ENCODE assay signal across 8 mouse cellular contexts in genomic region chrX:7422691-7423111, GRCm38 (mm10). TPM values are rescaled to one million over a fixed set of nuclear protein-coding genes. Genes with fewer than 3 reads are reported as not detected.
DNase-seq lines count a peak whose midpoint lies in the region; ATAC-seq and TF ChIP-seq lines count a peak whose summit lies in the region.

No protein-coding gene starts in this region.

- no peak for TF ChIP-seq POLR2A in limb, embryonic 14.5 days (IDR thresholded peaks at IDR 0.05; ENCODE audit: borderline replicate concordance, extremely low read depth, insufficient read depth, insufficient read length)

- no peaks in the 10 kb centered on the region for H3K36me3 ChIP-seq in embryonic facial prominence, embryonic 12.5 days
- no peaks in the 10 kb centered on the region for H3K36me3 ChIP-seq in limb, embryonic 14.5 days (ENCODE audit: control insufficient read depth, insufficient read depth, low read length)
- H3K36me3 ChIP-seq in midbrain, embryonic 16.5 days (ENCODE audit: control insufficient read depth, insufficient read depth, low read length): no peaks in the 10 kb centered on the region

- WGBS in embryonic facial prominence, embryonic 12.5 days: 22% methylated on average over 26 of the region's 26 CpGs
- 31% methylated on average over 26 of the region's 26 CpGs for WGBS in limb, embryonic 14.5 days
- WGBS in midbrain, embryonic 16.5 days: 21% methylated on average over 26 of the region's 26 CpGs

- 0 out of 2 replicates have a peak, but pooled peaks have one; percentile 10 for ATAC-seq in embryonic facial prominence, embryonic 12.5 days (ENCODE audit: insufficient number of reproducible peaks, insufficient read depth, low FRiP score, low TSS enrichment)
- ATAC-seq in limb, embryonic 14.5 days (ENCODE audit: low FRiP score, low read depth): peak; percentile 83
- peak; percentile 77 for ATAC-seq in midbrain, embryonic 16.5 days

- peak overlapping the region; percentile 50 for H3K4me2 ChIP-seq in embryonic facial prominence, embryonic 12.5 days (replicated peaks)
- H3K4me2 ChIP-seq in limb, embryonic 14.5 days (replicated peaks; ENCODE audit: low read depth, low read length, severe bottlenecking): peak overlapping the region; percentile 49
- H3K4me2 ChIP-seq in midbrain, embryonic 16.5 days (ENCODE audit: low read length): peak overlapping the region; percentile 56

- DNase-seq in urinary bladder, adult 18-20 months (ENCODE audit: low spot score in 2 of 2): peak; percentile 26 to 27
- no peak for DNase-seq in urinary bladder, postnatal 10 days (ENCODE audit: low spot score)
- peak; percentile 40 to 74 for DNase-seq in heart, adult 9 months (ENCODE audit: low spot score in 2 of 2)
- DNase-seq in kidney, adult 9 months: peak; percentile 86
- peak; percentile 83 for DNase-seq in limb, embryonic 14.5 days (ENCODE audit: low spot score)
- DNase-seq in spleen, postnatal 14 days (ENCODE audit: low spot score in 2 of 2): peak; percentile 35 to 53

- H3K9ac ChIP-seq in embryonic facial prominence, embryonic 12.5 days: peak overlapping the region; percentile 12; the same call in 1 of the 2 replicates
- peak overlapping the region; percentile 56 for H3K9ac ChIP-seq in limb, embryonic 14.5 days (ENCODE audit: low read depth, low read length, severe bottlenecking)
- H3K9ac ChIP-seq in midbrain, embryonic 16.5 days (ENCODE audit: low read depth, low read length): no peak overlapping the region

- H3K4me3 ChIP-seq in embryonic facial prominence, embryonic 12.5 days: peak overlapping the region; percentile 44
- peak overlapping the region; percentile 43 for H3K4me3 ChIP-seq in limb, embryonic 14.5 days (replicated peaks; ENCODE audit: low read length)
- peak overlapping the region; percentile 38 for H3K4me3 ChIP-seq in midbrain, embryonic 16.5 days (ENCODE audit: low read depth, low read length)

- H3K9me3 ChIP-seq in embryonic facial prominence, embryonic 12.5 days: no peaks in the 10 kb centered on the region
- H3K9me3 ChIP-seq in limb, embryonic 14.5 days (ENCODE audit: control insufficient read depth, low read length): no peaks in the 10 kb centered on the region
- H3K9me3 ChIP-seq in midbrain, embryonic 16.5 days (replicated peaks; ENCODE audit: control insufficient read depth, low read length, poor library complexity, severe bottlenecking): no peaks in the 10 kb centered on the region

- no peaks in the 10 kb centered on the region for H3K4me1 ChIP-seq in embryonic facial prominence, embryonic 12.5 days
- no peaks in the 10 kb centered on the region for H3K4me1 ChIP-seq in limb, embryonic 14.5 days (ENCODE audit: control insufficient read depth, insufficient read depth, low read length)
- no peaks in the 10 kb centered on the region; the same call in 1 of the 2 replicates for H3K4me1 ChIP-seq in midbrain, embryonic 16.5 days (ENCODE audit: control insufficient read depth, insufficient read depth, low read length)

- no peaks in the 10 kb centered on the region for H3K27me3 ChIP-seq in embryonic facial prominence, embryonic 12.5 days
- no peaks in the 10 kb centered on the region for H3K27me3 ChIP-seq in limb, embryonic 14.5 days (ENCODE audit: control insufficient read depth, insufficient read depth, low read length)
- no peaks in the 10 kb centered on the region for H3K27me3 ChIP-seq in midbrain, embryonic 16.5 days (ENCODE audit: control insufficient read depth, insufficient read depth, low read depth, low read length)

- no peak overlapping the region for H3K27ac ChIP-seq in embryonic facial prominence, embryonic 12.5 days
- no peak overlapping the region for H3K27ac ChIP-seq in limb, embryonic 14.5 days (replicated peaks; ENCODE audit: low read depth, low read length)
- H3K27ac ChIP-seq in midbrain, embryonic 16.5 days (ENCODE audit: low read length): 0 out of 2 replicates have a peak overlapping the region, but pooled peaks have one; percentile 32

RNA-seq across cellular contexts. Expression of gene Usp27x, which starts 47.1 kb away (rescaled TPM):
- 2.2 and 2.4 TPM in 2 replicates for polyA plus RNA-seq in embryonic facial prominence, embryonic 12.5 days (2016; fragmentation: Nextera tagmentation; extraction: Ambion mirVana)
- polyA plus RNA-seq in limb, embryonic 14.5 days (2012; rRNA removed): 3.9 and 4.5 TPM in 2 replicates
- 0.51 and 0.52 TPM in 2 replicates for polyA plus RNA-seq in limb, embryonic 14.5 days (2014; fragmentation: Nextera tagmentation; extraction: Ambion mirVana)
- 2.3 and 2.5 TPM in 2 replicates for polyA plus RNA-seq in midbrain, embryonic 16.5 days (2015; fragmentation: Nextera tagmentation; extraction: Ambion mirVana)

Comparison
In these comparisons a context has a peak if more than half of its experiments do, and no peak if none do; other contexts are left out.
1. ATAC-seq: peak in every context shown above with its lines; median percentile 83 in limb, embryonic 14.5 days; 77 in midbrain, embryonic 16.5 days; 10 in embryonic facial prominence, embryonic 12.5 days.